Mouse (Mus musculus) liver, embryonic 16.5 days (tissue): Measurements from ENCODE around the gene Ddx1. TPM values are rescaled to one million over a fixed set of nuclear protein-coding genes. Genes with fewer than 3 reads are reported as not detected.

Source experiments
- ATAC-seq: fragments of 200-750 bp; cut with Nextera tagmentation; 2 replicates; pipeline ENCODE4 v1.8.0; 2017; ENCODE audit warnings: low read depth, mild to moderate bottlenecking, moderate number of reproducible peaks, moderate library complexity
- H3K27ac ChIP-seq: fragments of 300-500 bp; sonication (generic); 2 replicates; pipeline ENCODE4 v1.5.1; 2014; ENCODE audit warnings: mild to moderate bottlenecking, low read length
- H3K27me3 ChIP-seq: fragments of 300-500 bp; sonication (generic); 2 replicates; pipeline ENCODE4 v1.6.1; 2014; ENCODE audit warnings: low read depth, low read length, mixed read lengths; ENCODE audit not compliant: control insufficient read depth, insufficient read depth
- H3K36me3 ChIP-seq: fragments of 300-500 bp; sonication (generic); 2 replicates; pipeline ENCODE4 v1.6.1; 2014; ENCODE audit warnings: mild to moderate bottlenecking; ENCODE audit not compliant: control insufficient read depth, insufficient read depth
- H3K4me1 ChIP-seq: fragments of 300-500 bp; sonication (generic); 2 replicates; pipeline ENCODE4 v1.6.1; 2014; ENCODE audit warnings: low read depth, low read length, mixed read lengths; ENCODE audit not compliant: control insufficient read depth
- H3K4me2 ChIP-seq: fragments of 300-500 bp; sonication (generic); 2 replicates; pipeline ENCODE4 v1.6.1; 2014; ENCODE audit warnings: low read depth, low read length, mixed read lengths
- H3K4me3 ChIP-seq: fragments of 300-500 bp; sonication (generic); 2 replicates; pipeline ENCODE4 v1.5.1; 2014; ENCODE audit warnings: low read depth, mild to moderate bottlenecking, low read length
- H3K9ac ChIP-seq: fragments of 300-500 bp; sonication (generic); 2 replicates; pipeline ENCODE4 v1.6.1; 2014; ENCODE audit warnings: low read depth, low read length
- H3K9me3 ChIP-seq: fragments of 300-500 bp; sonication (generic); replicated peaks from 2 replicates; pipeline ENCODE4 v1.6.1; 2016; ENCODE audit warnings: low read length; ENCODE audit not compliant: control insufficient read depth
- WGBS: fragments of 180-500 bp; shearing (Covaris S2); extraction: QIAGEN DNeasy Blood & Tissue Kit; methylation state at CpG from one replicate; pipeline ENCODE4 v1.1.7; 2014; ENCODE audit not compliant: insufficient replicate concordance; 5-methylcytosine and 5-hydroxymethylcytosine counted together
- polyA plus RNA-seq: library from polyadenylated mRNA; unstranded; fragments of >200 nt; fragmentation: Nextera tagmentation; extraction: Ambion mirVana; gene quantifications from 2 replicates; pipeline ENCODE4 v1.2.1, GENCODE M21; 2015

The Ddx1 gene
- polyA plus RNA-seq, 1 experiment from 2014 or later: 51.4 TPM

GRCm38 (mm10) chr12:13249573-13249919 lies 533 bp upstream of the Ddx1 start:
- H3K36me3 ChIP-seq: no peaks in the 10 kb centered on the region
- peak overlapping the region; percentile 64 for H3K4me2 ChIP-seq
- no peak for ATAC-seq
- peak overlapping the region; percentile 95 for H3K4me3 ChIP-seq
- peak overlapping the region; percentile 94 for H3K9ac ChIP-seq
- H3K4me1 ChIP-seq: peaks cover 4% of the 10 kb centered on the region; the same call in 1 of the 2 replicates
- 76% methylated on average over 3 of the region's 3 CpGs for WGBS
- no peak overlapping the region for H3K27ac ChIP-seq
- no peaks in the 10 kb centered on the region for H3K27me3 ChIP-seq
- H3K9me3 ChIP-seq: no peaks in the 10 kb centered on the region

DNA sequence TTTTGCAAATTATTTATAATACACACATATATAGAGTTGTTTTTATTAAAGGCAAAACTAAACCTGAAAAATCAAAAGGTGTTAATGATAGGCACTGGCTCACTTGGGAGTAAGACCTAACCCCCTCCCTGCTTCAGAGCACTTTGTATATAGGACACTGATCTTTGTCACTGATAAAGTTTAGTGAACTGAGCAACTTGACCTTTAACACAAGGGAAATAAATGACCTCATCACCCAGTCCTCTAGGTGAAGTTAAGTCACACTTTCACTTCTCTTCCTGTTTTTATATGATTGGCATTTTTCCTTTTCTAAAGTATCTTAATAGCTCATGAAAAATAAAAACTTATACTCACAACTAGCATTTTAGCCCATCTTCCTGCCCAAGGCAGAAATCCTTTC lies 6.6 kb downstream of the Ddx1 start:
- Histone ChIP-seq H3K9me3 (no peaks in the 10 kb centered on the region), H3K9ac (no peak overlapping the region), H3K4me1 (no peaks in the 10 kb centered on the region), H3K4me3 (no peak overlapping the region), H3K36me3 (peaks cover 33% of the 10 kb centered on the region), H3K27me3 (no peaks in the 10 kb centered on the region), H3K27ac (no peak overlapping the region), H3K4me2 (no peak overlapping the region)
- peak; percentile 50; the same call in 1 of the 2 replicates for ATAC-seq

- no peak overlapping the region for H3K4me3 ChIP-seq
- no peak overlapping the region for H3K4me2 ChIP-seq
- peaks cover 18% of the 10 kb centered on the region for H3K36me3 ChIP-seq
- H3K27ac ChIP-seq: peak overlapping the region; percentile 45; the same call in 1 of the 2 replicates
- no peaks in the 10 kb centered on the region for H3K27me3 ChIP-seq
- H3K9ac ChIP-seq: no peak overlapping the region
- no peaks in the 10 kb centered on the region for H3K9me3 ChIP-seq
- 74% methylated on average over 8 of the region's 8 CpGs for WGBS
- peak; percentile 78 for ATAC-seq
- peaks cover 4% of the 10 kb centered on the region; the same call in 1 of the 2 replicates for H3K4me1 ChIP-seq
Observed at GRCm38 (mm10) chr12:13218101-13218514, 30.9 kb downstream of the Ddx1 start.

DNA sequence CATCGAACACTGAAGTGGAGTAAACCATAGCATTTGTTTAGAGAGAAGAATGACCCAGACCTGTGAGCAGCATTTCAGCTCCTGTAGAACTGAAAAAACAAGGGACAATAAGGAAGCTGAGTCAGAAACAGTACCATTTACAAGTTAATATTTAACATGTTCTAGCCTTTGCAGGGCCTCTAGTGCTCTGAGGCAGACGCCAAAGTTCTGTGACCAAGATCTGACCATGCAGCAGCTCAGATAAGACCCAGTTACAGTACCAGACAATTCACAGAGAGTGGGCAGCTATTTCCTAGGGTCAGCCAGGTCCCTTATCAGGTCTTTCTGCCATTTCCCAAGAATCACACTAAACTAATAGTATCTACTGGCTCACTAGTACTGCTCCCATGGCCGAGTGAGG lies 31.4 kb downstream of the Ddx1 start:
- Histone ChIP-seq H3K36me3 (peaks cover 16% of the 10 kb centered on the region), H3K27me3 (no peaks in the 10 kb centered on the region), H3K9ac (no peak overlapping the region), H3K9me3 (no peaks in the 10 kb centered on the region), H3K4me3 (no peak overlapping the region), H3K4me1 (peaks cover 4% of the 10 kb centered on the region; the same call in 1 of the 2 replicates), H3K4me2 (no peak overlapping the region), H3K27ac (peak overlapping the region; percentile 45)
- WGBS: 45% methylated on average over 3 of the region's 3 CpGs
- ATAC-seq: peak; percentile 62

GRCm38 (mm10) chr12:13216501-13217103 lies 32.4 kb downstream of the Ddx1 start:
- no peaks in the 10 kb centered on the region for H3K27me3 ChIP-seq
- 54% methylated on average over 5 of the region's 5 CpGs for WGBS
- no peak overlapping the region for H3K9ac ChIP-seq
- peaks cover 16% of the 10 kb centered on the region for H3K36me3 ChIP-seq
- H3K4me1 ChIP-seq: peaks cover 4% of the 10 kb centered on the region; the same call in 1 of the 2 replicates
- no peak for ATAC-seq
- H3K4me3 ChIP-seq: no peak overlapping the region
- peak overlapping the region; percentile 45; the same call in 1 of the 2 replicates for H3K27ac ChIP-seq
- no peaks in the 10 kb centered on the region for H3K9me3 ChIP-seq
- H3K4me2 ChIP-seq: no peak overlapping the region

DNA sequence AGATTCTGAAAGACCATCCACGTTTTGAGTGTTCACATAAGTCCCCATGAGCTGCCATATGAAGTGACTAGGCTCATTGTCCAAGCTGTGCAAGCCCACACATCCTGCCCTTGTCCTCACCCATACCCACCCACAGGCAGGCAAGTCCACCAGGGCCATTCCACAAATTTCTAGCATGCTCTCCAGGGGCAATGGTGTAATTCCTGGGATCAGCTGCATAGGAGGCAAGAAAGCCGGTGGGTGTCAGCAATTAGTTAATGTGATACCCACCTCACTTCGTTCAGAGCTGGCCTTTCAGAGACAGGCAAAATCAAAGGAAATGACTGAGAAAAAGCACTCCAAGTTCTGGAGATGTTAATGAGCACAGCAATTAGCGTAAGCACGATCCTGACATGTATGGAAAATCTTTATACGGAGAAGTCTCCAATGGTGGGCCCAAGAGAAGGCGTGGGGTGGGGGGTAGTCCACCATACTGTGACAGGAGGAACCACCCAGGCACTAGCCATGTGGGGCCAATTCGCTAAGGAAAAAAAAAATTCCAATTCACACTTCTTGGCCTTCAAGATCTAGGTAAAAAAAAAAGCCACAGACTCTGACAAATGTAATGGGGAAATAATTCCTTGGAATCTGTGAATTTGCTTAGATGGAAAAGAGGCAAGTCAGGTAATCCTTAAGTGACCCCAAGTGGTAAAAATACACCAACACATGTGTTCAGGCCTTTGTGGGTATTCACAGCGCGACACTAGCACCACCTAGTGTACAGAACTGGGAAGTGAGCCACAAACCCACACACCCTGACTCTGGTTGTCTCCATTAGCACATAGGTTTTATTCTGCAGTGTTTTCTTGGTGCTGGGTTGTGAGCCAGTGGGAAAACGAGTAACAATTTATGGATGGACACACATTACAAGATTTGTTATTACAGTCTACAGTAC lies 34.4 kb downstream of the Ddx1 start:
- no peak overlapping the region for H3K4me3 ChIP-seq
- 38% methylated on average over 11 of the region's 11 CpGs for WGBS
- no peak overlapping the region for H3K27ac ChIP-seq
- peaks cover 7% of the 10 kb centered on the region for H3K36me3 ChIP-seq
- no peak overlapping the region for H3K9ac ChIP-seq
- ATAC-seq: peak; percentile 60
- H3K27me3 ChIP-seq: no peaks in the 10 kb centered on the region
- peaks cover 4% of the 10 kb centered on the region; the same call in 1 of the 2 replicates for H3K4me1 ChIP-seq
- no peak overlapping the region for H3K4me2 ChIP-seq
- H3K9me3 ChIP-seq: no peaks in the 10 kb centered on the region

DNA sequence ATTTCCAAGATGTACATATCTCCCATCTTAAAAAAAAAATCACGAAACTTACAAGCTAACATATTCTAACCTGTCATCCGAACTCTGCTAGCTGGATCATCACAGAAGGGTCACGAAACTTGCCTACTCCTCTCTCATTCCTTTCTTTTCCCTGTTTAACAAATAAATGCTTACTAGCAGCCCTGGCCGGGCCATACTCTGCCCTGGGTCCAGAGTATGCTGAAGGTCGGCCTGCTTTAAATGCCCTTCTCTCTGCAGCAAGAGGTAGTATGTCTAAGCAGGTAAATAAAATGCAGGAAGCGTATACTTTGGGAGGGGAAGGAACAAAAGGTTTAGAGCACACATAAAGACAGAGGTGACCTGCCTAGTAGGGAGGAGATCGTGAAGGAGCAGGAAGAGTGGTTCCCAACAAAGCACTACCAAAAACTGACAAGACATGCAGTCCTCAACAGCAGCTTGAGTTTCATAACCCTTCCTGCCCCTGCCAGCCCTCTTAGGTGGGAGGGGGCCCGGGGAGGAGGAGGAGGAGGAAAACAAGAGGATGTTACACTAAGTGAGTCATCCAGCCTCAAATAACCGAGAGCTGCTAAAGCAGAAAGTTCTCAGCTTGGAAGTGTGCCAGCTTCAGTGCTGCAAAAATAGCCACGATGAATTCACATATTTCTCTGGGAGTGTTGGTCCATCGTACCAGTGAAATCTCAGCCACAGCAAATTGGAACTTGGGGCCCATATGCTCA lies 37.1 kb downstream of the Ddx1 start:
- Histone ChIP-seq H3K27ac (no peak overlapping the region), H3K4me1 (peaks cover under 1% of the 10 kb centered on the region; the same call in 1 of the 2 replicates), H3K36me3 (no peaks in the 10 kb centered on the region), H3K27me3 (no peaks in the 10 kb centered on the region), H3K9ac (no peak overlapping the region), H3K4me2 (no peak overlapping the region), H3K4me3 (no peak overlapping the region), H3K9me3 (no peaks in the 10 kb centered on the region)
- no peak for ATAC-seq
- 37% methylated on average over 11 of the region's 11 CpGs for WGBS

- no peak for ATAC-seq
- Histone ChIP-seq H3K4me1 (no peaks in the 10 kb centered on the region), H3K9me3 (no peaks in the 10 kb centered on the region), H3K4me3 (no peak overlapping the region), H3K27me3 (no peaks in the 10 kb centered on the region), H3K9ac (no peak overlapping the region), H3K4me2 (no peak overlapping the region), H3K36me3 (no peaks in the 10 kb centered on the region), H3K27ac (no peak overlapping the region)
- 70% methylated on average over 13 of the region's 13 CpGs for WGBS
Observed at GRCm38 (mm10) chr12:13209692-13210377, 39.2 kb downstream of the Ddx1 start.
